Mouse (Mus musculus) midbrain, embryonic 13.5 days (tissue): ENCODE measurements around the gene 2210016F16Rik. TPM values are rescaled to one million over a fixed set of nuclear protein-coding genes. Genes with fewer than 3 reads are reported as not detected.
"Not testable (repeated sequence)": the region's sequence is repeated elsewhere in the genome, so short reads cannot be mapped to it uniquely, and the experiment has no call there.

Experiments used
- ATAC-seq: fragments of 200-750 bp; cut with Nextera tagmentation; 2 replicates; pipeline ENCODE4 v1.8.0; 2017; ENCODE audit warnings: mild to moderate bottlenecking, moderate TSS enrichment, moderate library complexity
- H3K27ac ChIP-seq: fragments of 300-500 bp; sonication (generic); 2 replicates; pipeline ENCODE4 v1.5.1; 2015; ENCODE audit warnings: inconsistent platforms, mild to moderate bottlenecking, moderate library complexity
- H3K27me3 ChIP-seq: fragments of 300-500 bp; sonication (generic); 2 replicates; pipeline ENCODE4 v1.6.1; 2015; ENCODE audit warnings: mild to moderate bottlenecking, inconsistent platforms
- H3K36me3 ChIP-seq: fragments of 300-500 bp; sonication (generic); 2 replicates; pipeline ENCODE4 v1.6.1; 2015; ENCODE audit warnings: mild to moderate bottlenecking, inconsistent platforms
- H3K4me1 ChIP-seq: fragments of 300-500 bp; sonication (generic); replicated peaks from 2 replicates; pipeline ENCODE4 v1.6.1; 2015; ENCODE audit warnings: inconsistent platforms
- H3K4me2 ChIP-seq: fragments of 300-500 bp; sonication (generic); replicated peaks from 2 replicates; pipeline ENCODE4 v1.6.1; 2015; ENCODE audit warnings: moderate library complexity, mild to moderate bottlenecking, inconsistent platforms
- H3K4me3 ChIP-seq: fragments of 300-500 bp; sonication (generic); replicated peaks from 2 replicates; pipeline ENCODE4 v1.5.1; 2015; ENCODE audit warnings: mild to moderate bottlenecking, inconsistent platforms
- H3K9ac ChIP-seq: fragments of 300-500 bp; sonication (generic); replicated peaks from 2 replicates; pipeline ENCODE4 v1.6.1; 2015; ENCODE audit warnings: mild to moderate bottlenecking, inconsistent platforms
- H3K9me3 ChIP-seq: fragments of 300-500 bp; sonication (generic); 2 replicates; pipeline ENCODE4 v1.6.1; 2016; ENCODE audit warnings: mild to moderate bottlenecking, inconsistent platforms
- WGBS: fragments of 180-500 bp; shearing (Covaris S2); methylation state at CpG from one replicate; pipeline ENCODE4 v1.1.7; 2015; 5-methylcytosine and 5-hydroxymethylcytosine counted together
- polyA plus RNA-seq: library from polyadenylated mRNA; unstranded; fragments of >200 nt; fragmentation: Nextera tagmentation; extraction: Ambion mirVana; gene quantifications from 2 replicates; pipeline ENCODE4 v1.2.1, GENCODE M21; 2015

Gene 2210016F16Rik
- polyA plus RNA-seq, 1 experiment from 2014 or later = 24.0 TPM

DNA sequence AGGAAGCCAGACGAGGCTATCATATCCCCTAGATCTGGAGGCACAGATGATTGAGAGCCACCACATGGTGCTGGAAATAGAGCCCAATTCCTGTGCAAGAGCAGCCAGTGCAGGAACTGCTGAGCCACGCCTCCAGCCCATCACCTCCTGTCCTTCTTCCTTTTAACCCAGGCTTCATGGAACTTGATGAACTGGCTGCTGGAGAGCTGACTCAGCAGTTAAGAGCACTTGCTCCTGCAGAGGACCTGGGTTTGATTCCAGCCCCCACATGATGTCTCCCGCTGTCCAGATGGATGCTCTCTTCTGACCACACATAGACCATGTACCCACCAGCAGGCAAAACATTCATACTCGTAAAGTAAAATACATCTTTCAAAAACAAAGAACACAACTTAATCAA is 16.2 kb downstream of the 2210016F16Rik start:
- Histone ChIP-seq H3K4me3 (no peak overlapping the region), H3K9ac (no peak overlapping the region), H3K27ac (no peak overlapping the region), H3K9me3 (no peaks in the 10 kb centered on the region), H3K27me3 (no peaks in the 10 kb centered on the region), H3K36me3 (no peaks in the 10 kb centered on the region), H3K4me2 (no peak overlapping the region), H3K4me1 (no peaks in the 10 kb centered on the region)
- 81% methylated on average over 4 of the region's 4 CpGs for WGBS
- no peak for ATAC-seq

DNA sequence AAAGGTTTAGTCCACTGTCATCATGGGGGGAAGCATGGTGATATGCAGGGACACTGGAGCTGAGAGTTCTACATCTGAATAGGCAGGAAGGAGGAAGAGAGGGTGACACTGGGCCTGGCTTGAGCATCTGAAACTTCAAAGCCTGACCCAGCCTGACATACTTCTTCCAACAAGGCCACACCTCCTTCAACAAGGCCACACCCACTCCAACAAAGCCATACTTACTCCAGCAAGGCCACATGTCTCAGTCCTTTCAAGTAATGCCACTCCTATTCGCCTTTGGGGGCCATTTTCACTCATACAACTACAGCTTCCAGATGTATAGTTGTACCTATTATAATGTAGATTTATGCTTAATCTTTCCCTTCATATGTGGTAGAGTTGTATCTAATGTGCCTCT is 17.4 kb downstream of the 2210016F16Rik start:
- Histone ChIP-seq H3K4me2 (no peak overlapping the region), H3K4me3 (no peak overlapping the region), H3K4me1 (no peaks in the 10 kb centered on the region), H3K36me3 (no peaks in the 10 kb centered on the region), H3K9me3 (no peaks in the 10 kb centered on the region), H3K9ac (no peak overlapping the region), H3K27me3 (no peaks in the 10 kb centered on the region), H3K27ac (no peak overlapping the region)
- no peak for ATAC-seq
- 82% methylated on average over 1 of the region's 1 CpGs for WGBS

DNA sequence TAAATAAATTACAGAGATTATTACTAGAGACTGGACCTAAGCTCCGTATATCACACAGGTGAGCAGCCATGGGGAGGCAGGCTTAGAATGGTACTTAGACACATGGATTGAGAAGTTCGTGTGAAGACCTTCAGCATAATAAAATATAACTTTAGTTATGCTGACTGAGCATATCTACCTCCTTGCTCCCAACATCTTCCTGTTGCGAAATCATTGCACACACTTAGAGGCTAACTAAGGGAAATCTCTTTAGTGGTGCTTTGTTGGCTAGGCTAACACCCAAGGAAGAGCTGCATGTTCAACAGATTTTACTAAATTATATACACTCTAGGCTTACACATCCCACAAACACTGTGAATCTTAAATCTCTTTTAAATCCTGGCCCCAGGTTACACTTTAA is 18.7 kb downstream of the 2210016F16Rik start:
- H3K27me3 ChIP-seq = no peaks in the 10 kb centered on the region
- no peak overlapping the region for H3K4me3 ChIP-seq
- H3K27ac ChIP-seq = no peak overlapping the region
- H3K9ac ChIP-seq = no peak overlapping the region
- 92% methylated on average over 3 of the region's 3 CpGs for WGBS
- no peaks in the 10 kb centered on the region for H3K4me1 ChIP-seq
- no peak overlapping the region for H3K4me2 ChIP-seq
- ATAC-seq = no peak
- no peaks in the 10 kb centered on the region for H3K9me3 ChIP-seq
- H3K36me3 ChIP-seq = no peaks in the 10 kb centered on the region

DNA sequence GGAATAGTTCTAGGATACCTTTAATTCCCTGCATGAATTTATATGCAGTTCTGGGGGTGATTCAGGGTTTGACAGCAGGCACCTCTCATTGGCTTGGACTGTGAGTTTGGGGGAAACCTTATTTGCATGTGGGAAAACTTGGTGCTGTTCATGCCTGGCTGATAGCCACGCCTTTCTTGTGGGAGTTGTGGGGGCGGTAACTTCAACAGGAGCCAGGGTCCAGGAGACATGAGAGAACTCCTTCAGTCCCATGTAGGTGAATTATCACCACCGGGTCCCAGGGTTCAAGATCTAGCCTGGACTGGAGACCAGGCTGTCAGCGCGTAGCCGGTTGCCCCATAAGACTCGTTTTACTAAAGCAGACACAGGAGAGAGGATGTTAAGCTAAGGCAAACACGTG is 19.8 kb downstream of the 2210016F16Rik start:
- H3K9ac ChIP-seq, ATAC-seq, H3K27ac ChIP-seq, H3K4me1 ChIP-seq, H3K27me3 ChIP-seq, H3K9me3 ChIP-seq, H3K36me3 ChIP-seq, H3K4me2 ChIP-seq, H3K4me3 ChIP-seq: not testable (repeated sequence)
- WGBS = 83% methylated on average over 8 of the region's 8 CpGs

DNA sequence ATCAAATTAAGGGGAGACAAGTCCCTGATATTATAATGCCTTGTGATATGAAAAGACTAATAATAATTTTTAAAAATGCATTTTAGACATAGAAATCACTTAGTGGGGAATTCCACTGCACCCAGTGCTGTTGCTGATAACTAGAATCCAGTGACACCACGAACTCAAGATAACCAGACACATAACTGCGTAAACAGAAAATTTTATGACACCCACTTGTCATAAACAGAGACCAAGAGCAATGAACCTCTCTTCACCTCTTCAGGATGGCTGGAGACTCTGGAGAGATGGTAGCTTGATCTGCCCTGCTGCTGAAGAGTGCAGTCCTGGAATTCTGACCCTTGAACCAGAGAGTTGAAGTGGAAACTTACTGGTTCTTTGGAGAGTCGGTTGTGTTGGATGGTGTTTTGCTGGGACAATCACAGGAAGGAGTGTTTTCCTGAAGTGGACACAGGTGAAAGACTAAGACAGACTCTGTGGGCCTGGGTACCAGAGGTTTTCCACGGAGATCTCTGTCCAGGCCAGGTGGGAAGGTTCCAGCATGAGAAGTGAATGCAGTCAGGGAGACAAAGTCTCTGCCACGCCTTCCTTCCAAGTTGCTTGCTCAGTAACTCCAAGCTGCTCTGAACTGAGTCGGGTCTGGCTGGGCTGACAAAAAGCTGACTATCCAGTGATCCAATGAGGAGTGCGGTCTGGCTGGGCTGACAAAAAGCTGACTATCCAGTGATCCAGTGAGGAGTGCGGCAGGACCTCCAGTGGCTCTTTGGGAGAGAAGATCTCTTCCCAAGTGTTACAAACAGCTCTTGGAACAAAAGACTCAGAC is 20.5 kb downstream of the 2210016F16Rik start:
- ATAC-seq = no peak
- Histone ChIP-seq H3K27ac (no peak overlapping the region), H3K4me1 (no peaks in the 10 kb centered on the region), H3K27me3 (no peaks in the 10 kb centered on the region), H3K4me3 (no peak overlapping the region), H3K9me3 (no peaks in the 10 kb centered on the region), H3K36me3 (no peaks in the 10 kb centered on the region), H3K9ac (no peak overlapping the region), H3K4me2 (no peak overlapping the region)
- 80% methylated on average over 8 of the region's 8 CpGs for WGBS

DNA sequence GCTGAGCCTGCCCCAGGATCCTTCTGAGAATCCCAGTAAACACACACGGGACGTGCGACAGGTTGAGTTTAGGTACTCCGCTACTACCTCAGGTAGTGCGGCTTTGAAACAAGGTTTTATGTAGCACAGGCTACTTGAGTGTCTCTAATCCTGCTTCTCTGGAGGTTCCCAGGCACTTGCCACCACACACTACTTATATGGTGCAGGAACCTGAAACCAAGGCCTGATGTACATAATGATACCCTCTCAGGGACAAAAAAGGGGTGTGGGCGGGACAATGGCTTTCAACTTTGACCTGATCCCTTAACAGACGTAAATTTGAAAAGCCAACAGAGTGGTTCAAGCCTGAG is 25.7 kb downstream of the 2210016F16Rik start:
- Histone ChIP-seq H3K27me3 (0 out of 2 replicates have a peak, but pooled peaks cover 3% of the 10 kb centered on the region), H3K36me3 (no peaks in the 10 kb centered on the region), H3K27ac (no peak overlapping the region), H3K4me2 (peak overlapping the region; percentile 77), H3K4me3 (peak overlapping the region; percentile 70), H3K9me3 (no peaks in the 10 kb centered on the region), H3K4me1 (no peaks in the 10 kb centered on the region; the same call in 1 of the 2 replicates), H3K9ac (peak overlapping the region; percentile 70)
- 4% methylated on average over 7 of the region's 7 CpGs for WGBS
- ATAC-seq = no peak; the same call in 1 of the 2 replicates

DNA sequence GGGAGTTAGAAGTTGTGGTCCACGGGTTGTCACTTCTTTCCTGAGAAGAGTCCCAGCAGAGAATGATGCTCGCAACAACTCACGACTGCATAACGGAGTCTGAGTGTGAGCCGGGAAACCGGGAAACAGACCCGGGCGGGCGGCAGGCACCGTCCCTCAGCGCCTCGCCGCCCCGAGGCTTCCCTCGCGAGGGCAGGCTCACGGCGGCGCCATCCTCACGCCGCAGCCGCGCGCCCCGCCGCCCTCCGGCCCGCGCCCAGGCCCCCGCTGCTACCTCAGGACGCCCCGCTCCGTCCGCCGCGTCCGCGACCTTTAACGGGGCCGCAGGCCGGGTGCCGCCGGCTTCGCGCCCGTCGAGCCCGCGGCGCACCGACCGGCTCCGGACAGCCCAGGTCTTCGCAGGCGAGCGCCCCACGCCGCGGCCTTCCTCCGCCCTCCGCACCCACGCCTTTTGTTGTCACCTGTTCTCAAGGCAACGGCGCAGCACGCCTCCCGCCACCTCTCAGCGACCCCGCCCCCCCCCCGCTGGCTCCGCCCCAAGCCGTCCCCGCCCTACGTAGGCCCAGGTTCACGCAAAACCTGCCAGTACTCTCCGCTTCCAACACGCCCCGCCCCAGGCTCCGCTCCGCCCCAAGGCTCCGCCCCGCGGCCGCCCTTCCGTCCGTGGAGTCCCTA is 26.3 kb downstream of the 2210016F16Rik start, which contains the start of gene Kif27:
Gene Kif27 (minus strand): TSS at position 494 of the 675 bp plus-strand sequence.
- under 1% methylated on average over 65 of the region's 85 CpGs for WGBS
- Histone ChIP-seq H3K9ac (peak within 1 kb of the TSS; percentile 70), H3K4me2 (peak within 1 kb of the TSS; percentile 77), H3K4me3 (peak within 1 kb of the TSS; percentile 70), H3K9me3 (no peaks in the 10 kb centered on the region), H3K27ac (no peak within 1 kb of the TSS), H3K27me3 (0 out of 2 replicates have a peak, but pooled peaks cover 3% of the 10 kb centered on the region), H3K36me3 (no peaks in the 10 kb centered on the region), H3K4me1 (no peaks in the 10 kb centered on the region; the same call in 1 of the 2 replicates)
- peak; percentile 98 for ATAC-seq

DNA sequence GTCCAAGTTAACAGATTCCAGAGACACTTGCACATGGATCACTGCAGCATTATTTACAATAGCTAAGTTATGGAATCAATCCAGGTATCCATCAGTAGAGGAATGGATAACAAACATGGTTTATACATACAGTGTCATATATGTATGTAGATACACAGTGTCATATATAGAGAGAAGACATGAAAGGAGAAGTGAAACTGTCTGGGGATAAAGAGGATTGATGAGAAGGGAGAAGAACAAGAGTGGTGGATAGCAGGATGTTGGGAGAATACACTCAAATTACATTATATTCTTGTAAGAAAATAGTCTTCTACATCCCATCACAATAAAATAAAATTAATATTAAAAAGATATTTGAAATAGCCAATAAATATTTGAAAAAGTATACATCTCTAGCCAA is 32.0 kb downstream of the 2210016F16Rik start:
- Histone ChIP-seq H3K36me3 (no peaks in the 10 kb centered on the region), H3K9ac (no peak overlapping the region), H3K27me3 (0 out of 2 replicates have a peak, but pooled peaks cover 2% of the 10 kb centered on the region), H3K27ac (no peak overlapping the region), H3K4me1 (no peaks in the 10 kb centered on the region; the same call in 1 of the 2 replicates), H3K4me3 (no peak overlapping the region), H3K9me3 (no peaks in the 10 kb centered on the region), H3K4me2 (no peak overlapping the region)
- ATAC-seq = no peak

DNA sequence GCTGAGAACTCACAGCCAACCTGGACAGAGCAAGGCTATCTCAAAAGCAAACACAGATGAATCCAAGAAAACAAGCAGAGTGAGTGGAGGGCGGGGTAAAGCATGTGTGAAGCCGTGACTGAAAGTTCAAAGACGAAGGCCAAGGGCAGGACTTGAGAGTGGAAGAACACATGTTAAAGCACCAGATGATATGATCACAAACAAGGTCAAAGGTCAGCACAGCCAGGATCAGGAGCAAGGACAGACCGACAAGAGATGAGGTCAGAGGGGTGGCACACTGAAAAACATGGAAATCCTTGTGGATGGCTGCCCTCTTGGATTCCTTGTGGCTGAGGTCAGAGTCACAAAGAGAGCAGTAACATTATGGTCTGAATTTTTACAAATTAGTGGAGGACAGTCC is 34.4 kb downstream of the 2210016F16Rik start:
- no peak for ATAC-seq
- no peaks in the 10 kb centered on the region for H3K4me1 ChIP-seq
- no peaks in the 10 kb centered on the region for H3K27me3 ChIP-seq
- H3K9me3 ChIP-seq = no peaks in the 10 kb centered on the region
- H3K27ac ChIP-seq = no peak overlapping the region
- H3K9ac ChIP-seq = no peak overlapping the region
- no peak overlapping the region for H3K4me2 ChIP-seq
- no peak overlapping the region for H3K4me3 ChIP-seq
- no peaks in the 10 kb centered on the region for H3K36me3 ChIP-seq
- 75% methylated on average over 4 of the region's 4 CpGs for WGBS

DNA sequence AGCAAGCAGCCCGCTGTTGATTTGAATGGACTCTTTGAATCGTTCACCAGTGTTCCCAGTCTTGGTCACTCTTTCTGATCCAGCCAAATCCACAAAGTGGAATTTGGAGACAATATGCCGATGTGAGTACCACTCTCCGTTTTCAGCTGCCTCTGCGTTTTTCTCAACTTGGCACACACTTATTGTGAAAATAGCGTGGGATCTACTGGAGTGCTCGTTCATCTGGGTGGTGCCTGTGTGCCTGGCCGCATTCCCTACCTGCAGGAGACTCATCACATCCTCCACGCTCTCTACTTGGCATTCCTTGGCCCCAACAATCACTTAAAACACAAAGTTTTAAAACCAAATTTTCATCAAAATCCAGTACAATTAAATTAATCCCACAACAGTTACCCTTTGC is 40.5 kb downstream of the 2210016F16Rik start:
- no peak for ATAC-seq
- H3K27ac ChIP-seq = no peak overlapping the region
- no peak overlapping the region for H3K4me2 ChIP-seq
- no peak overlapping the region for H3K9ac ChIP-seq
- H3K4me3 ChIP-seq = no peak overlapping the region
- H3K4me1 ChIP-seq = no peaks in the 10 kb centered on the region
- no peaks in the 10 kb centered on the region for H3K9me3 ChIP-seq
- WGBS = 84% methylated on average over 9 of the region's 9 CpGs
- H3K27me3 ChIP-seq = no peaks in the 10 kb centered on the region
- H3K36me3 ChIP-seq = no peaks in the 10 kb centered on the region

DNA sequence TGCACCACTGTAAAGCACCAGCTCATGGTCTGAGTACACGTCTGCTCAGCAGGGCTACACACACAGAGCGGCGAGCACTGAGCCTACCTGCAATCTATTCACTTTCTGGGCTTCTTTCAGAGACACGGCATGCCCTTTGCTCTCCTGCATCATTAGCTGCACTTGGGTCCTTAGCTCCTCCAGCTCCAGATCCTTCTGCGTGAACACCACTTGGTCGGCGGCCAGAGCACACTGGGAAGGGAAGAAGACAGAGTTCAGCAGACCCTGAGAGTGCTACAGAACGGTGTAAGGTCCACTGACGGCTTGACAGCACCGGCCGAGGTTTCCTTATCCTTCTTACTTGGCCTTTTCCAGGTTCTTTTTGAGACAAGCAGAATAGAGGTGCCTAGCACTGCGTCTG is 47.6 kb downstream of the 2210016F16Rik start:
- Histone ChIP-seq H3K27me3 (no peaks in the 10 kb centered on the region), H3K27ac (no peak overlapping the region), H3K9me3 (0 out of 2 replicates have a peak, but pooled peaks cover 3% of the 10 kb centered on the region), H3K4me2 (no peak overlapping the region), H3K36me3 (no peaks in the 10 kb centered on the region), H3K4me3 (no peak overlapping the region), H3K9ac (no peak overlapping the region), H3K4me1 (no peaks in the 10 kb centered on the region)
- 85% methylated on average over 12 of the region's 12 CpGs for WGBS
- no peak for ATAC-seq

DNA sequence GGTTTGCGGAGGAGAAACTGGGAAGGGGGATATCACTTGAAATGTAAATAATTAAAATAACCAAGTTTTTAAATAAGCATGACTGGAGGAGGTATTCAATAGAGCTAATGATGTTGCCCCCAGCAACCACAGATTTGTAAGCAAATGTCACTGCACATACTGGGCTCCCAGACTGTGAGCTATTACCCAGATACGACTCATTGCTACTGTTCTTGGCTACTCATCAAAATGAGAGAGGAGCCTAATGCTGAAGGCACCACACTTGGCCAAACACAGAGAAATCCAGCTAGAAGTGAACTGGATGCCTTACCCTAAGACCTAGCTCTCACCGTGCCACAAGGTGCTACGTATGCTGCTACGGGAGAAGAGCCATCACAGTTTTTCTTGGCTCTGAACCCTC is 50.9 kb downstream of the 2210016F16Rik start:
- ATAC-seq = no peak
- H3K4me3 ChIP-seq = no peak overlapping the region
- 0 out of 2 replicates have a peak, but pooled peaks cover 3% of the 10 kb centered on the region for H3K9me3 ChIP-seq
- H3K4me2 ChIP-seq = no peak overlapping the region
- 94% methylated on average over 5 of the region's 5 CpGs for WGBS
- H3K27me3 ChIP-seq = no peaks in the 10 kb centered on the region
- no peak overlapping the region for H3K27ac ChIP-seq
- H3K4me1 ChIP-seq = no peaks in the 10 kb centered on the region
- no peak overlapping the region for H3K9ac ChIP-seq
- H3K36me3 ChIP-seq = no peaks in the 10 kb centered on the region
